Mouse (Mus musculus): ENCODE results near the gene Ccdc92.

Ccdc92 gene

GRCm38 (mm10) chr5:124860013-124860412 lies 2.2 kb downstream of the Ccdc92 start:
- DNase-seq (ENCODE audit: low spot score in 2 of 2), result no peak

GRCm38 (mm10) chr5:124854202-124854601 lies 8.0 kb downstream of the Ccdc92 start:
- no peak for DNase-seq (ENCODE audit: low spot score in 2 of 2)

- DNase-seq (ENCODE audit: low spot score in 2 of 2), result no peak
These were observed 9.1 kb downstream of the Ccdc92 start for GRCm38 (mm10) chr5:124853079-124853478.

- DNase-seq (ENCODE audit: low spot score in 2 of 2), result no peak
These were observed 9.9 kb downstream of the Ccdc92 start for GRCm38 (mm10) chr5:124852294-124852693.

- no peak for DNase-seq (ENCODE audit: low spot score in 2 of 2)
These were observed 10.7 kb downstream of the Ccdc92 start for GRCm38 (mm10) chr5:124851572-124851971.

GRCm38 (mm10) chr5:124848994-124849393 lies 13.2 kb downstream of the Ccdc92 start:
- no peak for DNase-seq (ENCODE audit: low spot score in 2 of 2)

GRCm38 (mm10) chr5:124847014-124847413 lies 15.2 kb downstream of the Ccdc92 start:
- DNase-seq (ENCODE audit: low spot score in 2 of 2), result no peak

- no peak for DNase-seq (ENCODE audit: low spot score in 2 of 2)
These were observed 17.3 kb downstream of the Ccdc92 start for GRCm38 (mm10) chr5:124844929-124845328.

- DNase-seq (ENCODE audit: low spot score in 2 of 2), result no peak
These were observed 18.8 kb downstream of the Ccdc92 start for GRCm38 (mm10) chr5:124843386-124843785.

GRCm38 (mm10) chr5:124840669-124841068 lies 21.6 kb downstream of the Ccdc92 start:
- no peak for DNase-seq (ENCODE audit: low spot score in 2 of 2)

GRCm38 (mm10) chr5:124840202-124840601 lies 22.0 kb downstream of the Ccdc92 start:
- no peak for DNase-seq (ENCODE audit: low spot score in 2 of 2)

- DNase-seq (ENCODE audit: low spot score in 2 of 2), result no peak
These were observed 25.6 kb downstream of the Ccdc92 start for GRCm38 (mm10) chr5:124836621-124837020.

GRCm38 (mm10) chr5:124836075-124836474 lies 26.1 kb downstream of the Ccdc92 start:
- DNase-seq (ENCODE audit: low spot score in 2 of 2), result no peak

GRCm38 (mm10) chr5:124835218-124835617 lies 27.0 kb downstream of the Ccdc92 start:
- no peak for DNase-seq (ENCODE audit: low spot score in 2 of 2)

- DNase-seq (ENCODE audit: low spot score in 2 of 2), result no peak
These were observed 31.9 kb downstream of the Ccdc92 start for GRCm38 (mm10) chr5:124830331-124830730.

GRCm38 (mm10) chr5:124822128-124822894 lies 39.9 kb downstream of the Ccdc92 start:
- DNase-seq (ENCODE audit: low spot score in 2 of 2), result no peak

GRCm38 (mm10) chr5:124817050-124817449 lies 45.2 kb downstream of the Ccdc92 start:
- no peak for DNase-seq (ENCODE audit: low spot score in 2 of 2)

GRCm38 (mm10) chr5:124814797-124815196 lies 47.4 kb downstream of the Ccdc92 start:
- no peak for DNase-seq (ENCODE audit: low spot score in 2 of 2)

- no peak for DNase-seq (ENCODE audit: low spot score in 2 of 2)
These were observed 49.8 kb downstream of the Ccdc92 start for GRCm38 (mm10) chr5:124812466-124812865.

- no peak for DNase-seq (ENCODE audit: low spot score in 2 of 2)
These were observed 52.4 kb downstream of the Ccdc92 start for GRCm38 (mm10) chr5:124809708-124810366.

GRCm38 (mm10) chr5:124792112-124792511 lies 70.1 kb downstream of the Ccdc92 start:
- DNase-seq (ENCODE audit: low spot score in 2 of 2), result no peak

- DNase-seq (ENCODE audit: low spot score in 2 of 2), result no peak
These were observed 76.6 kb downstream of the Ccdc92 start for GRCm38 (mm10) chr5:124785650-124786049.

All from spleen, postnatal 36 days (tissue).